Mouse (Mus musculus) testis, adult 2 months (tissue): Measurements from ENCODE around the gene Spi1.

Experiments
- CTCF ChIP-seq: fragments of 200-500 bp; IDR thresholded peaks from 2 replicates; pipeline ENCODE4 v1.5.1; 2012; ENCODE audit warnings: low read depth, mild to moderate bottlenecking, inconsistent platforms, low read length, moderate library complexity; ENCODE audit not compliant: control insufficient read depth, insufficient read depth, insufficient replicate concordance
- POLR2A ChIP-seq: fragments of 200-500 bp; IDR thresholded peaks from 2 replicates; pipeline ENCODE4 v1.6.1; 2012; ENCODE audit warnings: low read depth, mild to moderate bottlenecking, inconsistent platforms, low read length, moderate library complexity; ENCODE audit not compliant: control insufficient read depth

GRCm38 (mm10) chr2:91097015-91097414, 14.8 kb downstream of the Spi1 start:
- TF ChIP-seq CTCF (no peak), POLR2A (no peak)
